Mouse (Mus musculus) left cerebral cortex, postnatal 4 days (tissue): ENCODE data around the gene Serinc5. TPM values are rescaled to one million over a fixed set of nuclear protein-coding genes. Genes with fewer than 3 reads are reported as not detected.

ENCODE experiments used
- DNase-seq: peaks from one replicate; pipeline ENCODE4 v3.0.0-alpha.2; 2022
- intact Hi-C: fragments of 180-260 bp; cut with DNase I; formaldehyde crosslinking; loops from one replicate; pipeline ENCODE4 v1.15.1; 2025
- total RNA-seq, 2 experiments: library from RNA; stranded (reverse); gene quantifications; 2 replicates each; pipeline ENCODE4 v1.2.3; 2021

Gene Serinc5
- total RNA-seq, 2 experiments from 2014 or later = 37.0 to 38.5 TPM

DNA sequence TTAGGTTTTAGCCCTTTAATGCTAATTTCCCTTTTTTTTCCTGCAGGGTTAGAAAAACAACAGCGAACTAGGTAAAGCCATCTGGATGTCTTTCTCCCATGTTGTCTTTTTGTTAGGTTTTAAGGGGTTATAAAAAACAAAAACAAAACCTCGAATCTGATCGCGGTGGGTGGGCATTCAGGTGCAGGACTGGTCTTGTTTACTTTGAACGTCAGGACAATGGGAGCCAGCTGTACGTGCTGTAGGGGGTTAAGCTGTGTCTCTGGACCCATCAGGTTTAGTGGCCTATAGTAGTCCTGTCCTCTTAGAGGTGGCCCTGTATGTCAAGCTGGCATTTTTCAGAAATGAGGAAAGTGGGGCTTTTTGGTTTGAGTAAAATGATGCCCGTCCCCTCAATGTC, 1.0 kb downstream of the Serinc5 start:
- intact Hi-C loops = no loop called here
- no peak for DNase-seq

DNA sequence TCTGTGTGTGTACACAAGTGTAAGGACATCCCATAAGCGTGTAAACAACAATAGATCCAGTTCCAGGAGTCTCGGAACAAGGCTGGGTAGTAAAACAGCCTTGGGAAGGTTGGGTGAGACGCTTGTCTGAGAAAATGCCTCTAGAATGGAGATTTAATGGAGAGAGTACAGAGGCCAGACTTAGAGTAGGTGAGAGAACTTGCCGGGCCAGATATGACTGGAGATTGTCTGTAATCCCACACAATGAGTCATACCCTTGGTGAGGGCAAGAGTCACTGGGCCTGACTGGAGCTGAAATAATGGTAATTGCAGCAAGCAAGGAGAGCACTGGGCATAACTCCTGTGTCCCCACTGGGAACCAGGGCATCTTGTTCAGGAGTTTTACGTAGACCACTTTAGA, 2.2 kb downstream of the Serinc5 start:
- intact Hi-C loops = no loop called here
- no peak for DNase-seq

- DNase-seq = no peak
- intact Hi-C loops = no loop called here
Measured at GRCm38 (mm10) chr13:92615201-92615600, 4.3 kb downstream of the Serinc5 start.

DNA sequence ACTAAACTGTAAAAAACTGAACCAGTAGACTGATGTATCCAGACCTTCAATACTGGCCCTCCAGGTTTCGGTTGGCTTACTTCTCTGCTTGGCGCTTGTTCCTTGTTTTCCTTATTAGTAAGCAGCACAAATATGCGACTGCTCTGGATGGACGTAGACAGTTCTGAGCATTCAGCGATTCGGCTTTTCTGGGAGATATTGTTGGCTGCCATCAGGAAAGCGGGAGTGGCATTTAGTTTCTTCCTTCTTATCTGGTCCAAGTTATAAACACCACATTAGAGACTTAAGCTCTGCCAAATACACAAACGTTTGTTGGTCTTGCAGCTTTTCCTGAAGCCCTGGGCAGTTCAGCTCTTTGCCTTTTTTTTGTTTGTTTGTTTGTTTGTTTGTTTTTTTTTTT, 5.6 kb downstream of the Serinc5 start:
- DNase-seq = no peak
- intact Hi-C loops = no loop called here

- intact Hi-C loops = no loop called here
- no peak for DNase-seq
Measured at GRCm38 (mm10) chr13:92626196-92626595, 15.3 kb downstream of the Serinc5 start.

GRCm38 (mm10) chr13:92626725-92627124, 15.8 kb downstream of the Serinc5 start:
- DNase-seq = no peak
- intact Hi-C loops = no loop called here

DNA sequence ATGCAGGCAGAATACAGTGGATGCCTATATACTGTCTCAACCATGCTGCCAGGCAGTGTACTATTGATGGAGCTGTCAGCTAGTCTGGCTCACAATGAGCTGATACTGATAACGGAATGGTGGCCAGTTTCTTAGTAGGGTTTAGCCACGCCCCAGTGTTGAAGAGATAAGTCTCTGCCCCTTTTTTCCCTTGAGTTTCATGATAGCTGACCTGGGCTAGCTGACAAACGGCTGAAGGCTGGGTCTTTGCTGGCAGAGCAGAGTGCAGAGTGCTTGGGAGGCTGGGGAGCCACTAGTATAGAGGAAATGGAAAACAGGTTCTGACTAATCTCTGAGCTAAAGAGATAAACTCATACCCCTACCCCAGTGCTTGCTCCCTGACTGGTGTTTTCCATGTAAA, 18.6 kb downstream of the Serinc5 start:
- intact Hi-C loops = no loop called here
- no peak for DNase-seq

- intact Hi-C loops = loop anchor here (10.0 kb wide), 1 partner anchor 93 kb away; no protein-coding TSS in a partner anchor
- DNase-seq = no peak
Measured at GRCm38 (mm10) chr13:92631450-92631849, 20.6 kb downstream of the Serinc5 start.

DNA sequence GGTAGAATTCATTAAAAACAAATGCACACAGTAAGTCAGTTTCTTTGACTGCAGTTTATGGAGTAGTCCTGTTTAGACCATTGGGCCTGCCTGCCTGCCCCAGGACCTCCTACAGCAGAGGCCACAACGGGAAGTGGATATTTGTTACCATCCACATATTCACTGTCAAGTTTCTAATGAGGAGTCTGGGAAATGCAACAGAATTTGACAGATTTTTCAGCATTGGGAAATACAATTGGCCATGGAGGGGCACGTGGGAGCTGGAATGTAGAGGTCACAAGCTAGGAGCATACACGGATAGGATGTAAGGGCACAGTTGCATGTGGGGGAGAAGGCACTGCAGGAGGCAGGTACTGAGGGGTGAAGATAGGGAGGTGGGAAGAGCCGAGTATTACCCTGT, 21.7 kb downstream of the Serinc5 start:
- no peak for DNase-seq
- intact Hi-C loops = loop anchor here (10.0 kb wide), 1 partner anchor 92 kb away; no protein-coding TSS in a partner anchor

- DNase-seq = no peak
- intact Hi-C loops = loop anchor here (10.0 kb wide), 1 partner anchor 90 kb away; no protein-coding TSS in a partner anchor
Measured at GRCm38 (mm10) chr13:92635040-92635439, 24.1 kb downstream of the Serinc5 start.

- intact Hi-C loops = loop anchor here (10.0 kb wide), 1 partner anchor 88 kb away; no protein-coding TSS in a partner anchor
- DNase-seq = no peak
Measured at GRCm38 (mm10) chr13:92636226-92636909, 25.5 kb downstream of the Serinc5 start.

DNA sequence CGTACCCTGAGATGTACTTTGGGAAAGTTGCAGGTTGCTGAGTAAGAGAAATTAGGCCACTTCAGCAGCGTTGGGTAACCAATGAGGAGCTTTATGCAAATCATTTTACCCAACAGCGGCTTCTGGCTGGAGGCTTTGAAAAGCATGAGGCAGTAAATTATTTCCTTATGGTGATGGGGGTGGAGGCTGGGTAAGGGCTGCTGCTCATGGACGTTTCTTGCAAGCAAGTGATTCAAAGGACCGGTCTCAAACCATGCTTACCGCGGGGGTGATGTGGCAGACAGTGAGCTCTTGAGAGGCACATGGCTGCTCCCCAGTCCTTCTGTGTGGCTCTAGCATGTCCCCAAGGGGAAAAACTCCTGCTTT, 26.0 kb downstream of the Serinc5 start:
- peak; percentile 29 for DNase-seq
- intact Hi-C loops = loop anchor here (10.0 kb wide), 1 partner anchor 88 kb away; no protein-coding TSS in a partner anchor

DNA sequence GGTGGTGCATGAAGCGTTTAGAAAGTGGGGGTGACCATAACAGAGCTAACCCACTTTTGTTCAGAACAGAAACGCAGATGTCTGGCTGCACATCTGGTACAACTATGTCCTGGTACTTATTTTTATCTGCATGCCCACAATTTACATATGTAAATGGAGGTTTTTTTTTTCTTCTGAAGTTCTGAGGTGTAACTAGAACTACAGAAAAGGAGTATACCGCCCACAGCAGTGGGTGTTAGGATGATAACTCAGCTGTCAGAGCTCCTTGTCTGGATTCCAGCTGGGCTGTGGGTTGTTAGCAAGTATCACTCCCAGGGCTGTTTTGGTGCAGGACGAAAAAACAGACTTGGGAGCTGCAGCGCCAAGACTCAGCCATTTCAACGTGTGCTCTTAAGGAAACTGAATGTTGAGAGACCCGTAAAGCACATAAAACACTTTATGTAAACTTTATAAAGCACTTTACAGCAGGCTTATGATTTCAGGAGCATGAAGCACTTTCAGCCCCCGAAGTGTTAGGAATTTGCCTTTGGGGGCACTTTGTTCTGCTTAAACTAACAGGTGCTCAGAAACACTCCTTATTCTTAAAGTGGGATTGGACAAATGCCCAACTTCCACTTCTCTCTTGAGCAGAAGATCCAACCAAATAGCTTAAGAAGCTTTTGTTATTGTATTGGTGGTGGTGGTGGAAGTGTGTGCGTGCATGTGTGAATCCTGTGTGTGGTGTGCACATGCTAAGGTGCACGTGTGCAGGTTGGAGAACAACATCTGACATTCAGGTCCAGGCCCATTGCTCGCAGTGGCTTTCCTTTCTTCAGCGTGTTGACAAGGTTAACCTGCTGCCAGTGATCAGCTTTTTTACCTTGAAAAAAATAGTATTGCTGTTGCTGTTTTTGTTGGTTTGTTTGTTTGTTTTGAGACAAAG, 28.5 kb downstream of the Serinc5 start:
- DNase-seq = no peak
- intact Hi-C loops = loop anchor here (10.0 kb wide), 1 partner anchor 85 kb away; no protein-coding TSS in a partner anchor

DNA sequence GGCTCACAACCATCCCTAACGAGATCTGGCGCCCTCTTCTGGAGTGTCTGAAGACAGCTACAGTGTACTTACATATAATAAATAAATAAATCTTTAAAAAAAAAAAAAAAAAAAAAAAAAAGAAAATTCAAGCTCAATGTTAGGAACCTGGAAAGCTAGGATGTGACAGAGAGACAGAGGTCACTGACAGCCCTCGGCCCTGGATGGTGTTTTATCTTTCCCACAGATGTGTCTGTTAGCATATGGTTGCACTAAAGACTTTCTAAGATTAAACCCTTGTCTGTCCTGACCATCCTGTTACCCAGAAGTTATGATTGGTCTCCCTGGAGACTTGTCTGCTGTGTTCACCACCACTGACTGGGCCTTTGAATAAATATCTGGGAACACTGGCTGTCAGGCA, 33.3 kb downstream of the Serinc5 start:
- intact Hi-C loops = no loop called here
- no peak for DNase-seq

- DNase-seq = no peak
- intact Hi-C loops = no loop called here
Measured at GRCm38 (mm10) chr13:92644753-92645152, 33.9 kb downstream of the Serinc5 start.

DNA sequence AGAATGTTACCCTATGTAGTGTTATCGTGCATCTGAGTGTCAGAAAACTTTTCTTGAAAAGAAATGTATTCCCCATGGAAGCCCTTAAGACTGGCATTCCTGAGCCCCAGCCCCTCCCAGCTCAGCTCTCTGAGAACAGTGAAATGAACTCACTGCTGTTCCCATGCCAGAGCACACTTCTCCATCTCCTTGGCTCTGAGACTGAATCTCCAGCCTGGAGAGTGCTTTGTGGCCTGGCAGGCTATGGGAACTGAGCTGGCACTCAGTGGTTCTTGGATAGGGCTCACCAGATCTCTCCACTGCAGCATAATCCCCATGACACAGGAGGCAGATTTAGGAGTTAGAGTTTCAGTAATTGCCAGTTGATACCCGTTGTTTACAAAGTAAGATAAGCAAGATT, 36.8 kb downstream of the Serinc5 start:
- peak; percentile 50 for DNase-seq
- intact Hi-C loops = no loop called here

DNA sequence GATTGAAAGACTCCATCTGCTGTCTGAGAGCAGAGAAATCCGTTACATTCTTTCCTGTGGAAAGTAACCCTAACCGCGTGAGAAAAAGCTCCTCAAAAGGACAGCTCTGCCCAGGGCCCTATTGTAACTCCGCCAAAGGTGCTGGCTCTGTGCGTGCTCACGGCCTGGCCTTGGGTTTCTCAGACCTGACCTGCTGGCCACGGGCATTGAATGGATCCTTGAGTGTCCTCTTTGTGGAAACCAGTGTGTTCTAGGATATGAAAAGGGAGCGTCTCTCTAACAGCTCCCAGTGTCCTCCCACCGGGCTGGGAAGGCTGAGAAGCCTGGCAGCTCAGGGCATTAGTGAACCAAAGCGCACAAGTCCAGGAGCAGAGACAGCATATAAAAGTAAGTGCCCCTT, 38.2 kb downstream of the Serinc5 start:
- no peak for DNase-seq
- intact Hi-C loops = no loop called here

GRCm38 (mm10) chr13:92650956-92651355, 40.1 kb downstream of the Serinc5 start:
- no peak for DNase-seq
- intact Hi-C loops = no loop called here

- intact Hi-C loops = no loop called here
- DNase-seq = no peak
Measured at GRCm38 (mm10) chr13:92652498-92652897, 41.6 kb downstream of the Serinc5 start.

GRCm38 (mm10) chr13:92653283-92653682, 42.4 kb downstream of the Serinc5 start:
- DNase-seq = no peak
- intact Hi-C loops = no loop called here

DNA sequence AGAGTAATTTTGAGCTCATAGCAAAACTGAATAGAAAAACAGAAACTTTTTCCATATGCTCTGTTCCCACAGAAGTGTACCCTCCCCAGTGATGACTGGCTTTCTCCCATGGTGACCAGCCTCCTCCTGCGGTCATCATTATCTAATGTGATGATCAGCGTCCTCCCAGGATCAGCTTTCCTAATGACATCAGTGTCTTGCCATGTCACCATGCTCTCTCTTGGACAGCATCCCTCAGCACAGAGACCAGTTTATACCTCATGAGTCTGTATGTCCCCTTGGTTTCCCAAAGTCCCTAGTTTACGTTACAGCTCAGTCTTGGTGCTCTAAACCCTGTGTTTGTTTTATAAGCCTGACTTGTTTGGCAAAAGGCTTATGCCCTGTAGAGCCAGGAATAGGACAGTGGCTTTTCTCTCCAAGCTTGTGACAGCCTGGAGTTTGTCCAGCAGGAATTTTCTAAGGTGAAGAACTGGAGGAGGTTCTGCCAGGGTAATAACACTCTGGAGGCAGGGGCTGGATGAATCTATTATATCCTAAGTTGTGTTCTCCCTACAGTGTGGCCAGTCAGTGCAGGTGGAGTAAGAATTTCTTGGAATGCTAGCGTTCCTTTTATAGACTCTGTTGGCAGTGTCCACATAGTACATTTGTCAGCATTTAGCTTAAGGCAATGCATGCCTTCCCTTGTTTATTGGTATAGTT, 46.1 kb downstream of the Serinc5 start:
- no peak for DNase-seq
- intact Hi-C loops = no loop called here
